Mouse (Mus musculus) liver, adult 2 months (tissue): Measurements from ENCODE around the gene Gm10719.
"Not testable (repeated sequence)": the region's sequence is repeated elsewhere in the genome, so short reads cannot be mapped to it uniquely, and the experiment has no call there.

Source experiments
- CTCF ChIP-seq: fragments of 200-500 bp; IDR thresholded peaks from 2 replicates; pipeline ENCODE4 v1.5.1; 2011; ENCODE audit warnings: low read depth, low read length, control low read depth
- POLR2A ChIP-seq: fragments of 200-500 bp; IDR thresholded peaks from 2 replicates; pipeline ENCODE4 v1.6.1; 2011; ENCODE audit warnings: low read length, control low read depth; ENCODE audit not compliant: insufficient read depth; ENCODE audit errors: extremely low read depth

GRCm38 (mm10) chr9:3012054-3012621, 5.1 kb upstream of the Gm10719 start:
- not testable (repeated sequence) for TF ChIP-seq CTCF, POLR2A
